Mouse (Mus musculus) liver, adult 2 months (tissue): Measurements from ENCODE around the gene Slc16a2.

ENCODE experiments used
- CTCF ChIP-seq: fragments of 200-500 bp; IDR thresholded peaks from 2 replicates; pipeline ENCODE4 v1.5.1; 2011; ENCODE audit warnings: low read depth, low read length, control low read depth
- POLR2A ChIP-seq: fragments of 200-500 bp; IDR thresholded peaks from 2 replicates; pipeline ENCODE4 v1.6.1; 2011; ENCODE audit warnings: low read length, control low read depth; ENCODE audit not compliant: insufficient read depth; ENCODE audit errors: extremely low read depth

GRCm38 (mm10) chrX:103692916-103693315 is 128.9 kb downstream of the Slc16a2 start:
- TF ChIP-seq CTCF = peak; percentile 22; the same call in 1 of the 2 replicates
- TF ChIP-seq POLR2A = no peak
